Mouse (Mus musculus): ENCODE measurements around the gene Rbfox3.

DNA sequence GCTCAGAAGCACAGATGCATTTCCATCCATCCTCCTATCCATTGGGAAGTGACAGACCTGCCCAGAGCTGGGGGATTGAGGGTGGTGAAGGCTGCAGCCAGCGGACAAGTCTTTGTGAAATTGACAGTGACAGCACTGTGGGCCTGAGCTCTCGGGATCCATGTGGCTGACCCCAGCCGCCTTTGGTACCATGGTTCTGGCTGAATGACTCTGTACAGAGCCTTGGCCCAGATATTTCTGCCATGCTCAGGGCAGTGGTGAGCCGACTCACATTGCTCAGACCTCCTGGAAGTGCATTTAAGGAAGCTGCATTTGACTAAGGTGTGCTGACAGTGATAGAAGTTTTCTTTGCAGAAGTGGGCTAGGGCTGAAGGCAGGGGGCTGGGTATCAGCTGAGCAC lies 144.0 kb downstream of the Rbfox3 start:
- TF ChIP-seq CTCF (IDR thresholded peaks at IDR 0.05; ENCODE audit: control insufficient read depth, insufficient read depth, low read length) (no peak), POLR2A (IDR thresholded peaks at IDR 0.05; ENCODE audit: borderline replicate concordance, control insufficient read depth, low read depth, low read length) (no peak)
